Mouse (Mus musculus) heart, postnatal 0 days (tissue): Measurements from ENCODE around the gene Eif4e2.

ENCODE experiments used
- CTCF ChIP-seq: IDR thresholded peaks from 2 replicates; pipeline ENCODE4 v1.5.1; 2016; ENCODE audit warnings: antibody characterized with exemption, control low read depth, low read depth
- EP300 ChIP-seq: IDR thresholded peaks from 2 replicates; pipeline ENCODE4 v1.6.1; 2016; ENCODE audit warnings: antibody characterized with exemption, low read depth

GRCm38 (mm10) chr1:87171312-87171711 lies 42.4 kb upstream of the Eif4e2 start:
- no peak for TF ChIP-seq CTCF
- no peak for TF ChIP-seq EP300
